Mouse (Mus musculus) T-cell, adult 66 days (primary cell): ENCODE results near the gene Crtc1. TPM values are rescaled to one million over a fixed set of nuclear protein-coding genes. Genes with fewer than 3 reads are reported as not detected.

Experiments used
- total RNA-seq, 2 experiments: library from RNA; stranded (reverse); gene quantifications; 3 replicates in 1 of 2; 4 replicates in 1 of 2; pipeline ENCODE4 v1.2.4; 2023

The Crtc1 gene
- total RNA-seq, result 10 to 100 TPM; 22.0 to 24.7 TPM

DNA sequence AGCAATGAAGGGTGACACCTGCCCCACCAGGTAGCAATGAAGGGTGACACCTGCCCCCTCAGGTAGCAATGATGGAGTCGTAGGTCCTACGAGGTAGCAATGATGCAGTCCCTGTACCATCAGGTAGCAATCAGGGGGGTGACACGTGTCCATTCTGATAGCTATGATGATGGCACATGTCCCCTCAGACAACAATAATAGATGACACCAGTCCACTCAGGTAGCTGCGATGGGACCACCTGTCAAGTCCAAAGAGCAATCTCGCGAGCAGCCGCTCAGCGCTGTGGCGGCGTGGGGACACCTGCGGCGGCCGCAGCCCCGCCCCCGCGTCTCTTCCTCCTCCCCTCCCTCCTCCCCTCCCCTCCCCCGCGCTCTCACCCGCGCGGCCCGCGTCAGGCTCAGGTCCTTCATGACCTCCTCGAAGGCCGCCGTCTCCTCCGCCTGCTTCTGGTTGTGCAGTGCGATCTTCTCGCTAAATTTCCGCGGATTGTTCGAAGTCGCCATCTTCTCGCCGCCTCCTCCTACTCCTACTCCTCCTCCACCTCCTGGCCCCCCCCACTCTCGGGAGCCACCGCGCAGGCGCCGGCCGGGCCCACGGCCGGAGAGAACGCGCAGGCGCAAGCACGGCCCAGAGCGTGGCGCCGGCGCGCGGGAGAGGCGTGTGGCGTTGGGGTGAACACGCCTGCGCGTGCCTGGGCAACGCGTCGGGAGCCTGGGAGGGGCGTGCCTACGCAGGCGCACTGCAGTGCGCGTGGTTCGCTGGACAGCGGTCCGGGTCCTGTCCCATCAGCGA is at the start of gene Crtc1:
Crtc1 (minus strand) TSS at position 525 of the 793 bp plus-strand sequence.

DNA sequence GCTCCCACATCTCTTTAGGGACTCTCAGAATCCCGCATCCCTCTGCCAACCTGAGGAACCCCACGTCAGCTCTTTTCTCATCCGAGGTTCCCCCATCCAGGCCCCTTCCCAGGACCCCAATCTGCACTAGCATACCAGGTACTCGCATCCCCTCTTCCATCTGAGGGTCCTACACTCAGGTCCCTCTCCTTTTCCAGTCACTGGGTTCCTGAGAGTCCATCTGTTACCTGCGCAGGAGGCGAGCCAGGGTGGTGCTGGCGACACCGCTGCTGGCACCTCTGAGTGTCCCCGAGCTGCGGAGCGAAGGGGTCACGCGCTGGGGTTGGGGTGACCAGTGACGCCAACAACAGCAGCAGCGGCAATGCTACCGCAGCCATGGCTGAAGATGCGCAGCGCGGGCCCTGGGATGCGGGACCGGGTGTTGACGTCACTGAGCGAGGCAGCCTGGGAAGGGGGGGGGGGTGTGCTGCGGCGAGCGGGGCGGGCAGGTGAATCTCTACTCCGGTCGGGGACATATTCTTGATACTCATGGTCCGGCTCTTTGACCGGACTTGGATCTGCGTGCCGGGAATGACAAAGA is 47.7 kb upstream of the Crtc1 start, which contains the start of gene Tmem59l:
Tmem59l (minus strand) TSS at position 418 of the 580 bp plus-strand sequence.

DNA sequence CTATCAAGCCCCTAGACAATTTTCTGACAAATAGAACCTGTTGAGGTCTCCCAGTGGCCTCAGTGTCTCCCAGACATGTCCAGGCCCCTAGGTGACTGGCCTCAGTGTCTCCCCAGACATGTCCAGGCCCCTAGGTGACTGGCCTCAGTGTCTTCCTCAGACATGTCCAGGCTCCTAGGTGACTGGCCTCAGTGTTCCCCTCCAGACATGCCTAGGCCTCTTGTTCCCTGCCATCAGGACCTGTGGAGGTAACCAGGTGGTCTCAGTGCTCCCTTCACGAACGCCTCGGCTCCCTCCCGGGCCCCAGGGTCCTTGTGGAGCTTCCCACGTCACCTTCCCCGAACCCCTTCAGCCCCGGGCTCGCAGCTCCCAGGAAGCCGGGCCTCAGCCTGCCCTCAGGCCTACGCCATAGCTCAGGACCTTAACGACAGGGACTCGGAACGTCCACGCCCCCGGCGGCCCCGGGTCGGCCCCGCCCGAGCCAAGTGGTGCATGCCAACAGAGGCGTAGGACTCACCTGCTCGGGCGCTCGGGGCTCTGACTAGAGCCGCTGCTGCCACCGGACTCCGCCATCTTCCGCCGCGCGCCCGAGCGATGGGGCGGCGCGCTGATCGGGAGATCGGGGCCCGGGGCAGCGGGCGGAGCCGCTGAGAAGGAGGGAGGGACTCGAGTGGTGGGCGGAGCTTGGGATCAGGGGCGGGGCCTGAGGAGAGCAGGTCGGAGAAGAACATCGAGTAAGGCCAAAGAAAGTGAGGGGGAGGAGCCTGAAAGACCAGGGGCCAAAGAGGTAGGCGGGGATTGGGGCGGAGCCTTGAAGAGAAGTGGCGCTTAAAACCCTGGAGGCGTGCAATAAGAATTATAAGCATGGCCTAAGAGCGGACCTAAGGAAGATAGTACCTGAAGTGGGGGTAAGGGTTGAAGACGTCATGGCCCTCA is 37.2 kb upstream of the Crtc1 start, which contains the start of gene Klhl26:
Klhl26 (minus strand) TSS at position 636 of the 936 bp plus-strand sequence.

DNA sequence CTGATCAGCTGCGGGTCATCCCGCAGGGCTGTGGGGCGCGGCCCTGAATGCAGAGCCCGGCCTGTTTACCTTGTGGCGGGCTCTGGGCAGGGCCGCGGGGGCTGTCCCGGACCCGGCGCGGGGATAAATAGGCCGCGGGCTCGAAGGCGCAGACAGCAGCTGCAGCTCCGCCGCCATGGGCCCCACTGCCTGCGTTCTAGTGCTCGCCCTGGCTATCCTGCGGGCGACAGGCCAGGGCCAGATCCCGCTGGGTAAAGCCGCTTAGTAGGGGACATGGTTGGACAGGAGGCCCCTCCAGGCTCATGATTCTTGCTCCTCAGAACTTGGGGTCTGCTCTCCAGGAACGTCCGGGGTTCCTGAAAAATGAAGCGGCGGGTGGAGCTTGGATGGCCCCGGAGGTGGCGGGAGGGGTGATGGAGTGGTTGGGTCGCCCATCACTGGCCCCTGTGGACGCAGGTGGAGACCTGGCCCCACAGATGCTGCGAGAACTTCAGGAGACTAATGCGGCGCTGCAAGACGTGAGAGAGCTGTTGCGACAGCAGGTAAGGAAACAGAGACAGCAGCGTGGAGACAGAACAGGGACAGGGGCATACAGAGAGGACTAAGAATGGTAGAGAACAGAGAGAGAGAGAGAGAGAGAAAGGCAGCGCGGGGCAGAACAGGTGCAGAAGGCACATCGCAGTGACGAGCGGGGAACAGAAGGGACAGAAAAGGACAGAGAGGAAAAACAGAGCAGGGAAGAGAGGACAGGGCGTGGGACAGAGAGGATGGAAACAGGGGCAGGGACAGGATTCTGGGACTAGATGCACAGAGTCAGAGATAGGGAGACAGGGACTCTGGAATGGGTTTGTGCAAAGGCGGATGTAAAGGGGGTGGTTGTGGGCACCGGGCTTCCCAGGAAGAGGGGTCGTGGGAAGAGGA is 65.7 kb downstream of the Crtc1 start, which contains the start of gene Comp:
Comp (plus strand) TSS at position 162 of the 921 bp plus-strand sequence.

DNA sequence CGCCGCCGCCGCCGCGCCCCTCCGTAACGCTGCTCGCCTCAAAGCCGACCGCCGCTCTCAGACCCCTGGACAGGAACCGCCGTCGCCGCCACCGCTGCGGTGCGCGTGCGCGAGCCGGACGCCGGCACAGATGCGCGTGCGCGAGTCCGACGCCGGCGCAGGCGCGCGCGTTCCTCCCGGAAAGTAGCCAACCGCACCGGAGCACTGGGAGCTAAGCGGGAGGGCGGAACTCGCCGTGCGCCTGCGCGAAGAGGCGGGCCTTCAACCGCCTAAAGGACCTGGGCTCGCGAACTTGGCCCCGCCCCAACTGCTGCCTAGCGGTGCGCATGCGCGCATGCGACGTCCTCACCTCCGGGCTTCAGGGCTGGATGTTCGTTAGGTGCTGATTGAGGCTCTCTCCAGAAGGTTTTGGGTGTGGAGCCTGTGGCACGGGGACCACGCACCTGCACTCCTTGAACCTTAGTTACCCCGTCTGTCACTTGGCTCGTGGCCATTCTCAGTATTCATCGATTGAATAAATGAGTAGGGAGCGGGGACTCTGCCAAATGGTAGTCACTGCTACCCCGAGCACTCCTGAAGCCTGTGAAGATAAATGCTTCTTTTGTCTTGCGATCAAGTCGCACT is 86.1 kb downstream of the Crtc1 start, which contains the start of gene Upf1:
Upf1 (minus strand) TSS at position 85 of the 624 bp plus-strand sequence.

Other genes starting within 250 kb of the Crtc1 start
- 10 to 100 TPM; 13.6 to 20.1 TPM for gene Slc25a42, start 227.3 kb downstream of the Crtc1 start, total RNA-seq
- gene Sugp2, start 205.4 kb downstream of the Crtc1 start, total RNA-seq, result 10 to 100 TPM; 85.2 to 91.8 TPM
- gene Armc6, start 205.1 kb downstream of the Crtc1 start, total RNA-seq, result 10 to 100 TPM; 13.2 to 14.2 TPM
- gene Homer3, start 156.8 kb downstream of the Crtc1 start, total RNA-seq, result 1 to 10 TPM; 3.7 to 5.4 TPM
- 100 to 1,000 TPM in 1 of 2 experiments, 10 to 100 TPM in 1; 94.8 to 103 TPM for gene Ddx49, start 137.1 kb downstream of the Crtc1 start, total RNA-seq
- gene Cope, start 137.1 kb downstream of the Crtc1 start, total RNA-seq, result 100 to 1,000 TPM; 113 to 144 TPM
- gene Cers1, start 123.8 kb downstream of the Crtc1 start, total RNA-seq, result not detected
- not detected for gene Gdf1, start 109.8 kb downstream of the Crtc1 start, total RNA-seq
- 10 to 100 TPM; 81.4 to 87.5 TPM for gene Upf1, start 86.3 kb downstream of the Crtc1 start, total RNA-seq
- 1 to 10 TPM; 1.0 to 1.7 TPM for gene Comp, start 66.0 kb downstream of the Crtc1 start, total RNA-seq
- 10 to 100 TPM in 1 of 2 experiments, 1 to 10 TPM in 1; 9.8 to 10.7 TPM for gene Klhl26, start 37.4 kb upstream of the Crtc1 start, total RNA-seq
- not detected for gene Tmem59l, start 47.8 kb upstream of the Crtc1 start, total RNA-seq
- not detected for gene Crlf1, start 53.6 kb upstream of the Crtc1 start, total RNA-seq
- 10 to 100 TPM; 64.4 to 64.7 TPM for gene Rex1bd, start 67.2 kb upstream of the Crtc1 start, total RNA-seq
- gene Uba52, start 71.2 kb upstream of the Crtc1 start, total RNA-seq, result 1,000 to 10,000 TPM; 3,558 to 3,776 TPM
- gene Fkbp8, start 88.1 kb upstream of the Crtc1 start, total RNA-seq, result 100 to 1,000 TPM; 257 to 281 TPM
- 10 to 100 TPM; 57.3 to 61.1 TPM for gene Kxd1, start 88.4 kb upstream of the Crtc1 start, total RNA-seq
- 10 to 100 TPM; 27.8 to 29.0 TPM for gene Ell, start 99.9 kb upstream of the Crtc1 start, total RNA-seq
- 10 to 100 TPM; 76.4 to 85.3 TPM for gene Isyna1, start 154.8 kb upstream of the Crtc1 start, total RNA-seq
- 100 to 1,000 TPM in 1 of 2 experiments, 10 to 100 TPM in 1; 93.5 to 116 TPM for gene Ssbp4, start 169.3 kb upstream of the Crtc1 start, total RNA-seq
- gene Lrrc25, start 176.6 kb upstream of the Crtc1 start, total RNA-seq, result 1 to 10 TPM in 1 of 2 experiments, under 1 TPM in 1; 0.98 to 1.3 TPM
- gene Gdf15, start 192.9 kb upstream of the Crtc1 start, total RNA-seq, result not detected
- 1 to 10 TPM; 2.6 to 3.7 TPM for gene Pgpep1, start 220.8 kb upstream of the Crtc1 start, total RNA-seq
- 100 to 1,000 TPM; 133 to 142 TPM for gene Lsm4, start 233.7 kb upstream of the Crtc1 start, total RNA-seq